Comparison of ENCODE assay signal across 11 mouse cellular contexts in genomic region chr9:110877888-110878287, GRCm38 (mm10). TPM values are rescaled to one million over a fixed set of nuclear protein-coding genes. Genes with fewer than 3 reads are reported as not detected.
DNase-seq lines count a peak whose midpoint lies in the region; ATAC-seq and TF ChIP-seq lines count a peak whose summit lies in the region.
"Had no signal": no experiment of that assay in that cellular context is flagged by ENCODE, and none has a peak within 500 bp of the region (broad histone marks: within the 10 kb centered on the region; RNA-seq: fewer than 3 reads in every experiment).

No protein-coding gene starts in this region.

- H3K36me3 ChIP-seq in liver, embryonic 14.5 days (replicated peaks; ENCODE audit: control insufficient read depth, insufficient read depth, low read depth), result no peaks in the 10 kb centered on the region
- no peaks in the 10 kb centered on the region for H3K36me3 ChIP-seq in midbrain, embryonic 13.5 days
- H3K36me3 ChIP-seq: limb, embryonic 13.5 days had no signal

- H3K9ac ChIP-seq in liver, embryonic 14.5 days (replicated peaks), result no peak overlapping the region
- H3K9ac ChIP-seq in midbrain, embryonic 13.5 days (replicated peaks), result no peak overlapping the region
- H3K9ac ChIP-seq: limb, embryonic 13.5 days had no signal

- H3K4me1 ChIP-seq in liver, embryonic 14.5 days (replicated peaks; ENCODE audit: control insufficient read depth in 2 of 2, insufficient read depth in 2 of 2, low read length in 1 of 2), result peaks cover 0 to 7% of the 10 kb centered on the region in 2 experiments; a peak in 1 of 4 replicates
- peaks cover 36% of the 10 kb centered on the region for H3K4me1 ChIP-seq in midbrain, embryonic 13.5 days (replicated peaks)

- peak; percentile 24; the same call in 1 of the 2 replicates for ATAC-seq in liver, embryonic 14.5 days (ENCODE audit: insufficient read depth)
- ATAC-seq in midbrain, embryonic 13.5 days, result no peak
- ATAC-seq: Patski had no signal

- H3K27me3 ChIP-seq in liver, embryonic 14.5 days (ENCODE audit: control insufficient read depth, insufficient read depth, low read length), result peaks cover 35% of the 10 kb centered on the region
- H3K27me3 ChIP-seq in midbrain, embryonic 13.5 days, result peaks cover 60% of the 10 kb centered on the region
- H3K27me3 ChIP-seq: Patski had no signal

- TF ChIP-seq CTCF in liver, embryonic 14.5 days (IDR thresholded peaks at IDR 0.05; ENCODE audit: low read depth), result no peak

- no peak for TF ChIP-seq EP300 in liver, embryonic 14.5 days (IDR thresholded peaks at IDR 0.05; ENCODE audit: low read depth)

- no peak overlapping the region for H3K4me2 ChIP-seq in liver, embryonic 14.5 days (ENCODE audit: low read depth)
- H3K4me2 ChIP-seq in midbrain, embryonic 13.5 days (replicated peaks), result no peak overlapping the region
- H3K4me2 ChIP-seq: limb, embryonic 13.5 days had no signal

- no peak overlapping the region for H3K4me3 ChIP-seq in liver, embryonic 14.5 days (ENCODE audit: insufficient read depth in 1 of 2, low read depth in 2 of 2, low read length in 2 of 2)
- no peak overlapping the region for H3K4me3 ChIP-seq in midbrain, embryonic 13.5 days (replicated peaks)
- H3K4me3 ChIP-seq: limb, embryonic 13.5 days had no signal

- no peak overlapping the region for H3K27ac ChIP-seq in liver, embryonic 14.5 days
- H3K27ac ChIP-seq in midbrain, embryonic 13.5 days, result no peak overlapping the region
- H3K27ac ChIP-seq: limb, embryonic 13.5 days had no signal

- DNase-seq in layer of hippocampus, adult 11-12 months (ENCODE audit: low spot score), result peak; percentile 53
- no peak for DNase-seq in layer of hippocampus, adult 9-10 months (ENCODE audit: low spot score)
- DNase-seq in adrenal gland, adult 8-10 months, result peak; percentile 58
- peak; percentile 89 for DNase-seq in gastrocnemius, postnatal 25 days
- no peak for DNase-seq in liver, embryonic 14.5 days (ENCODE audit: low read depth in 3 of 3, low spot score in 3 of 3)
- no peak for DNase-seq in spleen, adult 12 weeks (ENCODE audit: low spot score)
- DNase-seq in thymus, postnatal 4 days, result no peak

- no peaks in the 10 kb centered on the region for H3K9me3 ChIP-seq in liver, embryonic 14.5 days (ENCODE audit: control insufficient read depth, low read length)
- no peaks in the 10 kb centered on the region for H3K9me3 ChIP-seq in midbrain, embryonic 13.5 days
- H3K9me3 ChIP-seq: limb, embryonic 13.5 days had no signal

- WGBS in liver, embryonic 14.5 days (ENCODE audit: insufficient replicate concordance), result 55% methylated on average over 5 of the region's 5 CpGs
- 93% methylated on average over 5 of the region's 5 CpGs for whole genome bisulfite sequencing in midbrain, embryonic 13.5 days

RNA-seq across cellular contexts. Expression of gene Als2cl, which starts 1.8 kb away (rescaled TPM):
- total RNA-seq in adrenal gland, adult 8-10 months (2022), result 10 to 100 TPM; 16.4 to 43.7 (median 30.2) TPM
- 1 to 10 TPM; 3.9 to 8.2 TPM for total RNA-seq in gastrocnemius, postnatal 25 days (2021)
- polyA plus RNA-seq in liver, embryonic 14.5 days (2012; rRNA removed), result 2.9 and 3.3 TPM in 2 replicates
- polyA plus RNA-seq in liver, embryonic 14.5 days (2014; fragmentation: Nextera tagmentation; extraction: Ambion mirVana), result 1.1 and 1.3 TPM in 2 replicates
- 0.98 and 1.2 TPM in 2 replicates for polyA plus RNA-seq in midbrain, embryonic 13.5 days (2015; fragmentation: Nextera tagmentation; extraction: Ambion mirVana)

RNA-seq across cellular contexts. Expression of gene Tmie, which starts 2.0 kb away (rescaled TPM):
- 1 to 10 TPM; 2.3 to 7.5 (median 5.1) TPM for total RNA-seq in adrenal gland, adult 8-10 months (2022)
- total RNA-seq in gastrocnemius, postnatal 25 days (2021), result under 1 TPM; 0.43 to 0.62 TPM
- polyA plus RNA-seq in liver, embryonic 14.5 days (2012; rRNA removed), result 0.62 and 0.97 TPM in 2 replicates
- 0.94 and 1.1 TPM in 2 replicates for polyA plus RNA-seq in liver, embryonic 14.5 days (2014; fragmentation: Nextera tagmentation; extraction: Ambion mirVana)
- polyA plus RNA-seq in midbrain, embryonic 13.5 days (2015; fragmentation: Nextera tagmentation; extraction: Ambion mirVana), result 0.49 and 0.74 TPM in 2 replicates

RNA-seq across cellular contexts. Expression of gene Prss50, which starts 20.1 kb away (rescaled TPM):
- not detected for total RNA-seq in adrenal gland, adult 8-10 months (2022)
- total RNA-seq in gastrocnemius, postnatal 25 days (2021), result not detected
- polyA plus RNA-seq in liver, embryonic 14.5 days (2012; rRNA removed), result 7.4 and 7.9 TPM in 2 replicates
- 14.9 and 19.3 TPM in 2 replicates for polyA plus RNA-seq in liver, embryonic 14.5 days (2014; fragmentation: Nextera tagmentation; extraction: Ambion mirVana)
- 0.24 TPM in 1 of 2 replicates, not detected in the other for polyA plus RNA-seq in midbrain, embryonic 13.5 days (2015; fragmentation: Nextera tagmentation; extraction: Ambion mirVana)
- polyA plus RNA-seq: embryonic facial prominence, embryonic 14.5 days had no signal

RNA-seq across cellular contexts. Expression of gene Prss46, which starts 33.6 kb away (rescaled TPM):
- total RNA-seq in adrenal gland, adult 8-10 months (2022), result not detected
- not detected for total RNA-seq in gastrocnemius, postnatal 25 days (2021)
- polyA plus RNA-seq in liver, embryonic 14.5 days (2012; rRNA removed), result not detected in 2 replicates
- polyA plus RNA-seq in liver, embryonic 14.5 days (2014; fragmentation: Nextera tagmentation; extraction: Ambion mirVana), result not detected in 2 replicates
- not detected in 2 replicates for polyA plus RNA-seq in midbrain, embryonic 13.5 days (2015; fragmentation: Nextera tagmentation; extraction: Ambion mirVana)
- polyA plus RNA-seq: limb, embryonic 13.5 days had no signal

RNA-seq across cellular contexts. Expression of gene Fam240a, which starts 38.8 kb away (rescaled TPM):
- not detected for total RNA-seq in adrenal gland, adult 8-10 months (2022)
- total RNA-seq in gastrocnemius, postnatal 25 days (2021), result 1 to 10 TPM; 2.0 to 2.7 TPM
- polyA plus RNA-seq in liver, embryonic 14.5 days (2012; rRNA removed), result not detected in 2 replicates
- not detected in 2 replicates for polyA plus RNA-seq in liver, embryonic 14.5 days (2014; fragmentation: Nextera tagmentation; extraction: Ambion mirVana)
- polyA plus RNA-seq in midbrain, embryonic 13.5 days (2015; fragmentation: Nextera tagmentation; extraction: Ambion mirVana), result not detected in 2 replicates
- polyA plus RNA-seq: embryonic facial prominence, embryonic 14.5 days; limb, embryonic 13.5 days; Patski had no signal

Comparison
In these comparisons a context has a peak if more than half of its experiments do, and no peak if none do; other contexts are left out.
1. DNase-seq: peak in layer of hippocampus, adult 11-12 months (single experiment), adrenal gland, adult 8-10 months (single experiment) and gastrocnemius, postnatal 25 days (single experiment); none in layer of hippocampus, adult 9-10 months (single experiment), liver, embryonic 14.5 days (0 of 3), spleen, adult 12 weeks (single experiment) and thymus, postnatal 4 days (single experiment).